Mouse (Mus musculus): Measurements from ENCODE around the gene Nudt15.

Gene Nudt15

DNA sequence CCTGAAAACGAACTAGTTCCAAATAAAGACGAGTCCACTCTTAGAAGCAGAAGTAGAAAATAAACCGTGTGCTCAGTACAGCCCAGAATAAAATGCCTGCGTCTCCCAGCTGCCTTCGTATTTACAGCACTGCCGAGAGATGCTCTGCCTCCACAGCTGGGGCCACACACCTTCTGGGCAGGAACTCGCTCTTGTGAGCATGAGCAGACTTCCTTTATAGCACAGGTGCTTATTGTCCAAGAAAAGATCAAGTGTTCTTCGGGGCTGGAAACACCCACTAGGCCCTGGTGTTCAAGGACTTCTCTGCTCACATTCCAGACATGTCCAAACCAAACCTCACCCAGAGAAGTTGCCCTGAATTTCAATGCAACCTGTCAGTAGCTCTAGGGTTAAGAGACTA is 77.4 kb downstream of the Nudt15 start:
- DNase-seq: no peak

GRCm38 (mm10) chr14:73469506-73469905 is 78.5 kb downstream of the Nudt15 start:
- peak in 1 of 2 experiments; percentile 27 for DNase-seq
